Mouse (Mus musculus): Measurements from ENCODE around the gene Slc44a5. TPM values are rescaled to one million over a fixed set of nuclear protein-coding genes. Genes with fewer than 3 reads are reported as not detected.

Slc44a5 gene
- polyA plus RNA-seq (2016; fragmentation: Nextera tagmentation; extraction: Ambion mirVana), result 1.0 and 1.1 TPM in 2 replicates

DNA sequence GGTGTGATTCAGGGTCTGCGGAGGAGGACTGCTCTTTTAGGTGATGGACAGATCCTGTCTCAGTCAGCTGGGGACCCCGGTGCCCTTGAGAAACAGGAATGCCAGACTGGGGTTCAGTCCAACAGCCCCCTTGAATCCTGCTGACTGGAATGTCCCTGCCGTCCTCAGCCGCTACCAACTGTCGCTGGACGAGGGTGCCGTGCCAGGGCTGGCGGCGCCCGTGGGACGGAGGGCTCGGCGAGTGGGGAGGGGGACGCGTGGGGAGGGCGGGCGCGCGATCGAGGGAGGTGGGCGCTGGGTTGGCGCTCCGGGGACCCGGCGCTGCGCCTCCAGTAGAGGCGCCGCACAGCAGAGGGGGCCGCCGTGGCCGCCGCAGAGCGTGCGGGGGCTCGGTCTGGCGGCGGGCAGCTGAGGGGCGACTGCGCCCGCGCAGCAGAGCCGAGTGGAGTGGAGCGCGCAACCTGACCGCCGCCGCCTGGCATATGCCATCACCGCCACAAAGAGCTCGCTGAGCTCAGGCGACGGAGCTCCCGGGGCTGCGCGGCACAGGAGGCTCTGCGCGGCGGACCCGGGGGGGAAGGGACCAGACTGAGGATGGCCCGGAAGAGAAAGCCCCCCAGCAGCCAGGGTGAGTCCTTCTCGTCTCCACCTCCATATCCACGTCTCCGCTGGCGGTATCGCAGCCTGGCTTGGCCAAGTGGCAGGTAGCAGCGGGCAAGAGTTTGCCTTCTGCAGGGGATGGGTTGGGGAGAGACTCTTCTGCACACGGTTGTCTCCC is at the start of gene Slc44a5:
Gene Slc44a5 (plus strand): TSS at position 266 of the 778 bp plus-strand sequence.
- H3K36me3 ChIP-seq, result no peaks in the 10 kb centered on the region
- WGBS, result under 1% methylated on average over 61 of the region's 66 CpGs
- peaks cover 60% of the 10 kb centered on the region for H3K27me3 ChIP-seq (ENCODE audit: insufficient read depth, poor library complexity, severe bottlenecking)
- H3K4me3 ChIP-seq, result peak within 1 kb of the TSS; percentile 76
- H3K27ac ChIP-seq, result peak within 1 kb of the TSS; percentile 76
- H3K4me1 ChIP-seq, result peaks cover 26% of the 10 kb centered on the region
- no peaks in the 10 kb centered on the region for H3K9me3 ChIP-seq
- DNase-seq (ENCODE audit: low spot score), result no peak

DNA sequence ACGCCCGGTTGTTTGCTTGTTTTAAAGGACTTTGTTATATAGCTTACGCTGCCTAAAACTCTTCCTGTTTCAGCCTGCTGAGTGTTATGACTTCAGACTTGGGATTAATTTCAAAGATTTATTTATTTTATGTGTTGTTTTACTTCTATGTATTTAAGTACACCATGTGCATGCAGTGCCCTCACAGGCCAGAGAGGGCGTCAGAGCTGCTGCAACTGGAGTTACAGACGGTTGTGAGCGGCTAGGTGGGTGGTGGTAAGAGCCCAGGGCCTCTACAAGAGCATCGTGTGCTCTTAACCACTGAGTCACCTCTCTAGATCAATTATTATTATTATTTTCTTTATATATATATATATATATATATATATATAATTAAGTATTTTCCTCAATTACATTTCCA is 46.9 kb upstream of the Slc44a5 start:
- no peaks in the 10 kb centered on the region for H3K9me3 ChIP-seq
- H3K4me3 ChIP-seq, result no peak overlapping the region
- DNase-seq (ENCODE audit: low spot score), result no peak
- 88% methylated on average over 7 of the region's 7 CpGs for WGBS
- H3K4me1 ChIP-seq, result no peaks in the 10 kb centered on the region
- H3K27me3 ChIP-seq (ENCODE audit: insufficient read depth, poor library complexity, severe bottlenecking), result no peaks in the 10 kb centered on the region
- H3K36me3 ChIP-seq, result peaks cover 72% of the 10 kb centered on the region
- H3K27ac ChIP-seq, result no peak overlapping the region

DNA sequence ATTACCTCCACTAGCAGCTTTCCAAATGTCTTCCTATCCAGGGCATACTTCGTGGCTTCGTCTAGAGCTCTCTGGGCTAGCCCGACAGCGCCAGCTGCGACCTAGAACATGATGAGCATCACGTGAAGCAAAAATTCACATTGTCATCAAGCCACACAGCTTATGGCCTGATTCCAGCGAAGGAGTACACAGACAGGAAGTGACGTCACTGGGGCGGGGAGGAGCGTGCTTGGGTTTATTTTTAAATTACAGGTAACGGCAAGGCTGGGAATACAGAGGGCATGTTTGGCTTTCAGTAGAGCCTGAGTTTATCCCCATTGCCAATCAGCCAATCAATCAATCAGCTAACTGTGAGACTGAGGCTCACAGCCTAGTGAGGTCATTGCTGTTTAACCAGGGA is 43.7 kb upstream of the Slc44a5 start:
- no peaks in the 10 kb centered on the region for H3K27me3 ChIP-seq (ENCODE audit: insufficient read depth, poor library complexity, severe bottlenecking)
- DNase-seq (ENCODE audit: low spot score), result no peak
- WGBS, result 94% methylated on average over 11 of the region's 11 CpGs
- H3K4me3 ChIP-seq, result no peak overlapping the region
- H3K9me3 ChIP-seq, result no peaks in the 10 kb centered on the region
- H3K36me3 ChIP-seq, result peaks cover 82% of the 10 kb centered on the region
- no peaks in the 10 kb centered on the region for H3K4me1 ChIP-seq
- H3K27ac ChIP-seq, result no peak overlapping the region

DNA sequence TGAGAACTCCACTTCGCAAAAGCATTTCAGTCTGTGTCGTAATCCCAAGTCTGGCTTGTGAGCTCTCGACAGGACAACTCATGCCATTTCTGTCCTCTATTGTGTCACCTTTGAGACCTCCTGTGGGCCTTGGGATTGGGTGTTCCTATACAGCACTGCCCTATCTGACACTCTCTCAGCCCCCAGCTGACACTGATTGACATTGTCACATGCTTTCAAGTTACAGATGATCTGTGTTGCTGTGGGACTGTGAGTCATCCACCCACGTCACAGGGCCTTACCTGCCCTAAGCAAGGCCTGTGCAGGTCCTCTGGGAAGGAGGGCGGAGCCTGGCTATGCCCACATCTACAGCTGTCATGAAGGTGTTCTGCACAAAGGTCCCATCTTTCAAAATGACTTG is 40.8 kb upstream of the Slc44a5 start:
- Histone ChIP-seq H3K4me3 (no peak overlapping the region), H3K27ac (no peak overlapping the region), H3K36me3 (peaks cover 79% of the 10 kb centered on the region), H3K27me3 (ENCODE audit: insufficient read depth, poor library complexity, severe bottlenecking) (no peaks in the 10 kb centered on the region), H3K4me1 (peaks cover 12% of the 10 kb centered on the region; the same call in 1 of the 2 replicates), H3K9me3 (no peaks in the 10 kb centered on the region)
- 84% methylated on average over 5 of the region's 5 CpGs for whole genome bisulfite sequencing
- no peak for DNase-seq (ENCODE audit: low spot score)

DNA sequence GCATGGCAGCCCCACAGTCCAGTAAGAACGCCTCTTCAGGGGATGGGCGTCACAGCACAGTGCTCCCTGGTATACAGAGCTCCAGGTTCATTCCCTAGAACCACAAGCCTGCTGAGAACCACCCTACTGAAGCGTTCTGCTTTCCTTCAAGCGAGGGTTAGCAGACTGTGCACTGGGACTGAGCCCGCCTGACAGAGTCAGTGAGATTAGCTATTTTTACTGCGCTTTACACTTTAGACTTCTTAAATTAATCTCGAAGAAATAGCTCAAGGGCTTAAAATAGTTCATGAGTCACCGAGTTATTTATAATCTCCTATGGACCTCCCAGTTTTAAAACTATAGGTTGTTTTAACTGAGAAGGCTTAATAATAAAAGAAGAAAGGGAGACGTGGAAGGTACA is 37.4 kb upstream of the Slc44a5 start:
- Histone ChIP-seq H3K27ac (peak overlapping the region; percentile 84), H3K4me1 (peaks cover 20% of the 10 kb centered on the region; the same call in 1 of the 2 replicates), H3K36me3 (peaks cover 67% of the 10 kb centered on the region), H3K4me3 (no peak overlapping the region), H3K27me3 (ENCODE audit: insufficient read depth, poor library complexity, severe bottlenecking) (no peaks in the 10 kb centered on the region), H3K9me3 (no peaks in the 10 kb centered on the region)
- no peak for DNase-seq (ENCODE audit: low spot score)
- WGBS, result 58% methylated on average over 9 of the region's 9 CpGs

DNA sequence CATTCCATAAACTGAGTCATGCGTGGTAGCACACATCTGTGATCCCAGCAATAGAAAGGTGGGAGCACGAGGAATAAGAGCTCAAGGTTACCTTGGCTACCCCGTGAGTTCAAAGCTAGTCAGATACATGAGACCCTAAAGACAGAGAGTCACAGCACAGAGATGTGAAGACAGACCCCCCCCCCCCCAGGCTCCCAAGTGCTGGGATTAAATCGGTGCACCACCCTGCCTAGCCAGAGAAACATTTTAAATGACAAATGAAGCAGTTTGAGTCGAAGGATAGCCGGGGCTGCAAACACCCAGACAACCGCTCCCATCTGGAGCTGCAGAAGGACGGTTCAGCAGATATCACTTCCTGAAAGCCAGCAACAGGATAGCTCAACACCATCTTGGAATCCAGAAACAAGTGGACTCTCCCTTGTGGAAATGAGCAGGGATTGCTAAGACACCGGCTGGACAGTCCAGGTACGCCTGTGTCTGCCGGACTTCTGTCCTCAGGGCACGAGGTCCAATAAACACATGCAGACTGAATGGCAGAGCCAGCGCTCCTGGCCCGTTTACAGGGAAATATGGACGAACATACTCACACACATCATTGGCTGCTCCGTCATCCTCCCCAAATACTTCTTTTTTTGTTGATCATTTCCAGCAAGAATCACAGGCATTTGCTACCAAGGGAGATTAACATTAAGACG is 36.0 kb upstream of the Slc44a5 start:
- no peak overlapping the region for H3K4me3 ChIP-seq
- H3K9me3 ChIP-seq, result no peaks in the 10 kb centered on the region
- H3K4me1 ChIP-seq, result peaks cover 23% of the 10 kb centered on the region; the same call in 1 of the 2 replicates
- 90% methylated on average over 17 of the region's 17 CpGs for WGBS
- H3K27ac ChIP-seq, result no peak overlapping the region
- DNase-seq (ENCODE audit: low spot score), result no peak
- peaks cover 61% of the 10 kb centered on the region for H3K36me3 ChIP-seq
- H3K27me3 ChIP-seq (ENCODE audit: insufficient read depth, poor library complexity, severe bottlenecking), result no peaks in the 10 kb centered on the region

DNA sequence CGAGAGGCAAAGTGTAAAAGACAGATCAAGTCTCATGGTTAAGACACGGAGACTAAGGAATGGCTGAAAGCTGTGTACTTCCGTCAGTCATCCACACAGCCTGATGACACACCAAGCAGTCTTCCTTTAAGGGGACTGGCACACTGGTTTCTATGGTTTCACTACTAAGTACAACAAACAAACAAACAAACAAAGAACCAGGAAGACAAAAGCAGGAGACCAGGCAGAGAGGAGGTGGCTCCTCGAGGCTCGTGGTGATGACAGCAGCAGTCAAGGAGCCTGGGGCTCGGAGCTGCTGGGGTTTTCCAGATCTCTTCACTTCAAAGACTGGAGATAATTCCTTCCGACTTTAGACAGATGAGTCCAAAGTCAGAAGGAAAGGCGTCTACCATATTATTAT is 33.2 kb upstream of the Slc44a5 start:
- WGBS, result 49% methylated on average over 8 of the region's 8 CpGs
- Histone ChIP-seq H3K9me3 (no peaks in the 10 kb centered on the region), H3K4me3 (no peak overlapping the region), H3K36me3 (peaks cover 35% of the 10 kb centered on the region), H3K27ac (no peak overlapping the region), H3K4me1 (peaks cover 36% of the 10 kb centered on the region), H3K27me3 (ENCODE audit: insufficient read depth, poor library complexity, severe bottlenecking) (no peaks in the 10 kb centered on the region)
- no peak for DNase-seq (ENCODE audit: low spot score)

DNA sequence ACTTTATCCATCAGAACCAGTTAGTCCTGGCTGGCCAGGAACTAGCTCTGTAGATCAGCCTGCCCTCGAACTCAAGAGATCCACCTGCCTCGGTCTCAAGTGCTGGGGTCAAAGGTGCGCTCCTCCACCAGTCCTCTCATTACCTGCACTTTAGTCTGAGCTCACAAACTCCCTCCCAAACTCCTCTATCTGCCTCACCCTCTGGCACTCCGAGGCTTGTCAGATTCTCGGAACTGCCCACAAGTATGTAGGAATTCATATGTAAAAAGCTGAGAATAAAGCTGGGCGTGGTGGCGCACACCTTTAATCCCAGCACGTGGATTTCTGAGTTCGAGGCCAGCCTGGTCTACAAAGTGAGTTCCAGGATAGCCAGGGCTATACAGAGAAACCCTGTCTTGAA is 32.8 kb upstream of the Slc44a5 start:
- Histone ChIP-seq H3K9me3 (no peaks in the 10 kb centered on the region), H3K4me3 (no peak overlapping the region), H3K27me3 (ENCODE audit: insufficient read depth, poor library complexity, severe bottlenecking) (no peaks in the 10 kb centered on the region), H3K4me1 (peaks cover 37% of the 10 kb centered on the region), H3K27ac (no peak overlapping the region), H3K36me3 (peaks cover 31% of the 10 kb centered on the region)
- WGBS, result 84% methylated on average over 9 of the region's 9 CpGs
- DNase-seq (ENCODE audit: low spot score), result no peak

DNA sequence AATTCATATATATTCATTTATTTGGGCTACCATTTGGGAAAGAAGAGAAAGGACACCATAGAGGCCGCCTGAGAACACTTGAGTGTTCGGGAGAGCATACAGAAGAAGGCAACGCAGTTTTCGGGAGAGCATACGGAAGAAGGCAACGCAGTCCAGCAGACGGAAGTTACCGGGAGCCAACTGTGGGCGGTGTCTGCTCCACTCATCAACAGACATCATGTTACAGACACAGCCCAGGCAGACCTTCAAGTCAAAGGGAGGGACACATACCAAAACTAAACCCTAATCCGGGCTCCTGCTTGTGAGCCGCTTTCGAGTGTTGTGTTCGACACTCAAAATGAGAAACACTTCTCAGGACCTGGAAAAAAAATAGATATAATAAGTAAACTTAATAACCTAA is 31.6 kb upstream of the Slc44a5 start:
- H3K27me3 ChIP-seq (ENCODE audit: insufficient read depth, poor library complexity, severe bottlenecking), result no peaks in the 10 kb centered on the region
- H3K27ac ChIP-seq, result no peak overlapping the region
- DNase-seq (ENCODE audit: low spot score), result no peak
- H3K4me1 ChIP-seq, result peaks cover 33% of the 10 kb centered on the region
- no peaks in the 10 kb centered on the region for H3K9me3 ChIP-seq
- 87% methylated on average over 13 of the region's 13 CpGs for WGBS
- H3K36me3 ChIP-seq, result peaks cover 31% of the 10 kb centered on the region
- no peak overlapping the region for H3K4me3 ChIP-seq

DNA sequence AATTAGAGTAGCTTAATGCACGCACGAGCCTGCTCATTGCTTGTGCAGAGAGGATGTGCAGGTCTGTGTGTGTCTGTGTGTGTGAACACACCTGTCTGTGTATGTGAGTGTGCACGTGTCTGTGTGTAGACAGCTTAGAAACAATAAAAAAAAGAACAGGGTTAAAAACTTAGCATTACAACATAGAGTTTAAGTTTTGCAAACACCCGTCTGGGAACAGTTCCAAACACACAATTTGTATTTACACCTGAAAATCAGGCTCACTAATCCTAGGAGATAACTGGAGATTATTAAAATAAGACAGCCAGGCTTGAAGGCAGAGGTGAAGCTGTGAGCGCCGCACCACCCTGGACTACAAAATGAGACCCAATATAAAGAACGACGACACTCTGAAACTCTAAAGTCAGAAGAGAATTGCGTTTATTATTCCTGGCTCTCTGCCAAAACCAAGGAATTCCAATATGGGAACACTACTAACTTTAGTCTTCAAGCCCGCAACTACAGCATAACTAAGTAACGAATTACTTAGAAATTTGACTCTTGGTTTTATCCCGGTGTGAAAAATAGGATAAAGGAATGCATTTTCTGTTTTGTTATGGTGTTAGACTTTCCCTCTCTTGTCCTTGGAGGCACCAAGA is 30.1 kb upstream of the Slc44a5 start:
- Histone ChIP-seq H3K36me3 (peaks cover 17% of the 10 kb centered on the region), H3K9me3 (no peaks in the 10 kb centered on the region), H3K4me3 (peak overlapping the region; percentile 74), H3K27ac (peak overlapping the region; percentile 91), H3K27me3 (ENCODE audit: insufficient read depth, poor library complexity, severe bottlenecking) (no peaks in the 10 kb centered on the region), H3K4me1 (peaks cover 26% of the 10 kb centered on the region)
- DNase-seq (ENCODE audit: low spot score), result no peak
- 51% methylated on average over 12 of the region's 12 CpGs for WGBS

DNA sequence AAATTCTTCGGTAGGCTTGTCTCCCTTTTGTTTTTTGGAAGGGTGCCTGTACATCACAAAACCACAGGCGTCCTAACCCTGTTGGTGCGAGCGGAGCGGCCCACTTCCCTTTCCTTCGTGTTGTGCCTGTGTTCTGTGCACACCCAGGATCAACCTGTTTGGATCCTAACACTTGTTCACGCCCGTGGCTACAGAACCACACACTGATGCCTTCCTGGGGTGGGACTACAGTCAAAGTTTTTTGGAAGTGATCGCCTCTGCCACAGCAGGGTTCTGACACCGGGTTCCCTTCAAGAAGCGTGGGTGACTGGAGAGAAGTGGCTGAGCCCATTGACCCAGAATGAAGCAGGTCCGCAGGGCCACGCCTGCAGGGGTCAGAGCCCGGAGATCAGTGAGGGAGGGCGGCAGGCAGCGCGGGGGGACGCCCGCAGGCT is 29.3 kb upstream of the Slc44a5 start:
- WGBS, result under 1% methylated on average over 19 of the region's 19 CpGs
- H3K36me3 ChIP-seq, result peaks cover 9% of the 10 kb centered on the region
- no peaks in the 10 kb centered on the region for H3K27me3 ChIP-seq (ENCODE audit: insufficient read depth, poor library complexity, severe bottlenecking)
- peak overlapping the region; percentile 91 for H3K27ac ChIP-seq
- H3K9me3 ChIP-seq, result no peaks in the 10 kb centered on the region
- peaks cover 26% of the 10 kb centered on the region for H3K4me1 ChIP-seq
- H3K4me3 ChIP-seq, result peak overlapping the region; percentile 74
- DNase-seq (ENCODE audit: low spot score), result peak; percentile 82

DNA sequence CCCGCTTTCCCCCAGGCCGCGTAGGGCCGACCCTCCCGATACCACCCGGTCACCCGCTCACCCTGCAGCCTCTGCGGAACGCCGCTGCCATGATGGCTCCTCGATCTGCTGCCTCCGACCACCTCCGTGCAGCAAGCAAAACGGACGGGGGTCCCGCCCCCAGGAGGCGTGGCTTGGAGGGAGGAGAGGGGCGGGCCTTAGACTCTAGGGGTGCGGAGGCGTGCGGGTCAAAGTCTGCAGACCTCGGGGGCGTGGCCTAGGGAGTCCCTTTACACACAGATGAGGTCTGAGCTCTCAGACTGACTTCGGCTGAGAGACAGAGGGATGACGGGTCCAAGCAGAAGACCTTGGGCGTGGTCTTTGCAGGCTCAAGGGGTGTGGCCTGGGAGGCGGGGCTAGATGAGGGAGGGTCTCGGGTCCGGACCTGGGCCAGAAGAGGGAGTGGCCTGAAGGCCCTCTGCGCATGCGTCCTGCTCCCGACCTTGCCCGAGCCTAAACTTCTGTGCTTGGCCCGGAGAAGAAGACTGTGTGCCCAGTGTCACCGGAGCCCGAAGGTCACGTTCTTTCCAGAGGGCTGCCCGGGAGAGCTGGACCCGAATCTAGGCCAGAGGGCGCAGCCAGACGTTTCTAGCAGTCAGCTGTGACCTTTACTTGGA is 28.8 kb upstream of the Slc44a5 start, which contains the start of gene Acadm:
Gene Acadm (minus strand): TSS at position 298 of the 656 bp plus-strand sequence.
- peaks cover 26% of the 10 kb centered on the region for H3K4me1 ChIP-seq
- H3K27me3 ChIP-seq (ENCODE audit: insufficient read depth, poor library complexity, severe bottlenecking), result no peaks in the 10 kb centered on the region
- under 1% methylated on average over 41 of the region's 41 CpGs for WGBS
- peak within 1 kb of the TSS; percentile 74 for H3K4me3 ChIP-seq
- peak within 1 kb of the TSS; percentile 91 for H3K27ac ChIP-seq
- peaks cover 6% of the 10 kb centered on the region for H3K36me3 ChIP-seq
- H3K9me3 ChIP-seq, result no peaks in the 10 kb centered on the region
- peak; percentile 100 for DNase-seq (ENCODE audit: low spot score)
